Mouse (Mus musculus): ENCODE measurements around the gene Frmd4b.

Frmd4b gene

DNA sequence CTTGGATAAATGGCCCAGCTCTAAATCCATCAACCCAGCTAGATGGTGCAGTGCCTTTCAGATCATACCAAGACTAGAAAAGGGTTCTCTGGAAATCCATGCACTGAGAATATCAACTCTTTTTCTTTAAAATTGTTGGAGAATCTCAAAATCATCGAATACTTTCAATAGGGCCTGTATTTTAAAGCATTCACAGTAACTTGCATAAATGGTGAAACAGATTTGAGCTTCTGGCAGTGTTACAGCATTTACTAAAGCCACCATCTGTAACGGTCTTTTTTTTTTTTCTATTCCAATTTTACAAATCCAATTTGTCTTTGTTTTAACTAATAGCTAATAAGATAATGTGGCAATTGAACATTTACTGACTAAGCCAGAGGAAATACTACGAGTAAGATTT, 27.8 kb downstream of the Frmd4b start:
- no peak for TF ChIP-seq GATA4 (IDR thresholded peaks at IDR 0.05; ENCODE audit: insufficient replicate concordance, low read length)

DNA sequence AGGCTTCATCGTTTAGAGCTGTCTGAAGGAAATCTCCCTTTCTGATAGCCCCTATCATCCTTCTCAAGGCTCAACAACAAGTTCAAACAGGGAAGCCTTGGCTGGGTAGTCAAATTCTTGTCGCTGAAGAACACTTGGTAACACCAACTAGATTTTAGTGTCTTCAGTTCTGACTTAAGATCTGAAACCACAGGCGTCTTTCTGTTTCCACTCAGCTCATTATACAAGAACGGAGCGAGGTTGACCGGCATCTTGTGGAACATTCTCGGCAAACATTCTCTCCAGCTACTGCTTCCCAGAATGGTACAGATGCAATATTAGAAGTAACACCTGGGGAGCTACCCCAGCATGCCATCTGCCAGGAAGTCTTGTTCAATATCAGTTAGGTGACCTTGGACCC, 28.3 kb downstream of the Frmd4b start:
- no peak for TF ChIP-seq GATA4 (IDR thresholded peaks at IDR 0.05; ENCODE audit: insufficient replicate concordance, low read length)

DNA sequence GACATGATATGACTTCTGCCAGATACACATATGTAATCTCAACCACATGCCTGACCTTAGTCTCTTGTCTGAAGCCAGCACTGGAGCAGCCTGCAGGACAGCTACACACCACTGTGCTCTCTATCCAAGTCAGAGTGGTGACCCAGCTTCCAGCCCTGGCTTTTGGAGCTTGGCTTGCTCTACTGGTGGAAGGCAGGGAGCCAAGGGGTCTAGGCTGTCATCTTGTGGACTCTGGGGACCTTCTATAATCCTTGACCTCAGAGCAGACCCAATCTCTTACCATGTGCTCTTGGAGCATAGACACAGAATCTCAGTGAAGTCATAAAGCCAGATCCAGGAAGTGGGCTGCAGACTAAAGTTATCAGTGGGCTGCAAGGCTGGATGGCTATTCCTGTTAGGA, 30.7 kb downstream of the Frmd4b start:
- TF ChIP-seq GATA4 (IDR thresholded peaks at IDR 0.05; ENCODE audit: insufficient replicate concordance, low read length): no peak

GRCm38 (mm10) chr6:97586024-97586423, 31.3 kb downstream of the Frmd4b start:
- peak; percentile 8; the same call in 1 of the 2 replicates for TF ChIP-seq GATA4 (IDR thresholded peaks at IDR 0.05; ENCODE audit: insufficient replicate concordance, low read length)

DNA sequence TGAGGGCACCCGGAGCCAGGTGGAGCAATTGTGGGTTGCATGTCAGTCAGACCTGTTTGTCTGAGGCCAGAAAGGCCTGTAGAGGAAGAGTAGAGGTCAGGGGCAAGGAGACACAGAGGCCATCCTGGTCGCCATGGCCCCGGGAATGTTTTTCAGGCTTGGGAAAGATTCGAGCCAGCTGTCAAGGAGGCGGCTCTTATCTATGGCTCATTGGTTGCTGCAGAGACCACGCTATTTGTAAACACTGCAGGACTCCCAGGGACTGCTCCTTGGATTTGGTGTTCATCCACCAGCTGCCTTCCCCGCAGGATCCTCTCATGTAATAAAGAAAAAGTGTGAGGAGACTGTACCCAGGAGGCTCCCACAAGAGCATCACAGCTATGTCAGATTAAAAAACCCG, 34.6 kb downstream of the Frmd4b start:
- TF ChIP-seq GATA4 (IDR thresholded peaks at IDR 0.05; ENCODE audit: insufficient replicate concordance, low read length): no peak

GRCm38 (mm10) chr6:97581941-97582340, 35.4 kb downstream of the Frmd4b start:
- TF ChIP-seq GATA4 (IDR thresholded peaks at IDR 0.05; ENCODE audit: insufficient replicate concordance, low read length): no peak

DNA sequence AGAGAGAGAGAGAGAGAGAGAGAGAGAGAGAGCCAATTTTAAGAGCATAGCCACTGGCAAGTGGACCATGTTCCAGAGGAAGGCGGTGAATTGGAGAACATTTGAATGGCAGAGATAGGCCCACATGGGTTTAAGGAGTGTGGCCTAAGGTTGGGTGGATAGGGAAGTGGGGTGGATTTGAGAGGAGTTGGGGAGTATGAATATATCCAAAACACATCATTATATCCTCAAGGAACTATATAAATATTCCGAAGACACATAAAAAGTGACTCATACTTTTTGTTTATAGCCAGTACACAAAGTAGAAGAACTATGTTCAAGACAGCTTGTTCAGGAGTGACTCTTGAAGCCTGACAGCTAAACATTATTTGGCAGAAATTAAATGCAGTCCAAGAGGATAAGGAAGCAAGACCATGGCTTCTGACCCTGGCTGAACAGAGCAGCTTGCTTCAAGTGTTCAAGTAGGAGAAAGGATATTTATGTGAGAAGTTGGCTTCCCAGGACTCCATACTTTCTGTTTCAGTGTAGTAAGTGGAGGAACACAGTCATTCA, 36.8 kb downstream of the Frmd4b start:
- no peak for TF ChIP-seq GATA4 (IDR thresholded peaks at IDR 0.05; ENCODE audit: insufficient replicate concordance, low read length)

DNA sequence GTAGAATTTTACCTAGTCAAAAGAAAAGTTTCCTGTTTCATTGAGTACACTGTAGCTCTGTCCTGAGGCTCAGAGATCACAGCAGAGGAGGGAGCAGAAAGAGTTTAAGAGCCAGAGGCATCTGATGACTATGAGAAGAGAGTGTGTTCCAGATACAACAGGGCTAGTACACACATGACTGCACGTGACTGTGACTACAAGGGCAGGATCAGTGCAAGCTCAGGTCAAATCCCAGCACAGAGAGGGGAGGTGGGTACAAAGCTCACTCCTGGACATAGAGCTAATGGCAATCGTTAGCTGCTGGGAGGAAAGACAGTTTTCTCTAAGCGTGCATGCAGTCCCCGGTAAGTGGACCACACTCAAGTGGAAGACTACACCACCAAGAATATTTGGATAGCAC, 37.6 kb downstream of the Frmd4b start:
- no peak for TF ChIP-seq GATA4 (IDR thresholded peaks at IDR 0.05; ENCODE audit: insufficient replicate concordance, low read length)

DNA sequence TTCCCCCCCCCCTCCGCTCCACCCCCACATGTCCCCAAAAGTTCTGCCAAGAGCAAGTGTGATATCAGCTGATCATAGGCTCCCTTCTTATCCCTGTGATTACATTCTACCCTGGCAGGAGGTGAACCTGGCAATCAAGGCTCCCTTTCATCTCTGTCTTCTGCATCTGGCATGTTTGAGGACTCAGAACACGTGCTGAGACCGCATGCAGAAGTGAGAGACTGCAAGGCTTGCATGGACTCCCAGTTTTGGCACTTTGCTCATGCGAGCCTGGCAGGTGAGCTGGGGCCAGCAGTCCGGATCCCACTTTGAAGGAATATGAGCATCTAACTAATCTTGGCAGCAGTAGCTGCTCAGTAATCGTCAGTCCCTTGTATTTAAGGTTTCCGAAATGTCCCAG, 39.1 kb downstream of the Frmd4b start:
- no peak for TF ChIP-seq GATA4 (IDR thresholded peaks at IDR 0.05; ENCODE audit: insufficient replicate concordance, low read length)

DNA sequence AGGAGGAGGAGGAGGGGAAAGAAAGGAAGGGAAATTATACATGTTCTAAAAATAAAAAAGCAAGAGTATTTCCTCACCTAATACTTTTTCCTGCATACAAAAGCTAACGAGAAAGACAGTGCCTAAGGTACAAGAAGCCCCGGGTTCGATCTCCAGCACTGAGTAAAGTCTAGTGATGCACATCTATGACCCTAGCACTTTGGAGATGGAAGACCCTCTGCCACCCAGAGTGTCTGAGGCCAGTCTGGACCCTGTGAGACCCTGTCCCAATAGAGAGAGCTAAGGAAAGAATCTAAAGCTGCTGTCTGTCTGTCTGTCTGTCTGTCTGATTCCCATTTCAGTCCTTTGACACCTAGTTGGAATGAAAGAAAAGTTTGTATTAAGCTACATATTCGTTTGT, 40.0 kb downstream of the Frmd4b start:
- TF ChIP-seq GATA4 (IDR thresholded peaks at IDR 0.05; ENCODE audit: insufficient replicate concordance, low read length): no peak

GRCm38 (mm10) chr6:97576565-97577346, 40.6 kb downstream of the Frmd4b start:
- TF ChIP-seq GATA4 (IDR thresholded peaks at IDR 0.05; ENCODE audit: insufficient replicate concordance, low read length): no peak

GRCm38 (mm10) chr6:97576096-97576495, 41.2 kb downstream of the Frmd4b start:
- TF ChIP-seq GATA4 (IDR thresholded peaks at IDR 0.05; ENCODE audit: insufficient replicate concordance, low read length): no peak

DNA sequence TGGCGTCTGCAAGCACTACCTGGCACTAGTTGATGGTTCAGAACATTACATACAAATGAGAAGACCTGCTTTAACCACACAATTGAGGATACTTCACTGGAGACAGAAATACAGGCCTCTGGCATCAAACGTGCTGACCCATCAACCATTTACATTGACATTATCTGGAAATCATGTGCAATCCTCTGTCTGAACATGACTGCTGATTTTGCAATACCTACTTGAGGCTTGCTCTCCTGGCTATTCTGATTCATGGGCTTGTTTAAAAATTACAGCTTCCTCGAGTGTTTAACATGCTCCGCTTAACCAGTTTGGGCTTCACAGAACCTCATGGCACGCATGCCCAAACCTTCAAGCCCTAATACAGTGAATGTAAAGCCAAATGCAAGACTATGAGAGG, 42.4 kb downstream of the Frmd4b start:
- no peak for TF ChIP-seq GATA4 (IDR thresholded peaks at IDR 0.05; ENCODE audit: insufficient replicate concordance, low read length)

DNA sequence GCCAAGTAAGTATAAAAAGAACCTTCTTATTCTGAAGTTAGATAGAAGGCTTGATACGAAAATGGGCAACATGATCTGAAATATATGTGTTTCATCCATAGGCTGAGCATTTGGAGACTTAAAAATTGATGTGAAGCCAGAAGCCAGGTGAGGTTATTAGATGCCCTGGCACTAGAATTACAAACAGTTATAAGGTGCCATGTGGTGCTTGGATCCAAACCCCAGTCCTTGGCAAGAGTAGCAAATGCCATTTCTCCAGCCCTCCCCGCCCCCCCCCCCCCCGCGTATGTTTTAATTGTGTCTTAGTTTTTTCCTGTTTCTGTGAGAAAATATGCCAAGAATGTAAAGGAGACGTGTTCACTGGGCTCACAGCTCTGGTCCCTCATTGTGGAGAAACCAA, 45.1 kb downstream of the Frmd4b start:
- no peak for TF ChIP-seq GATA4 (IDR thresholded peaks at IDR 0.05; ENCODE audit: insufficient replicate concordance, low read length)

DNA sequence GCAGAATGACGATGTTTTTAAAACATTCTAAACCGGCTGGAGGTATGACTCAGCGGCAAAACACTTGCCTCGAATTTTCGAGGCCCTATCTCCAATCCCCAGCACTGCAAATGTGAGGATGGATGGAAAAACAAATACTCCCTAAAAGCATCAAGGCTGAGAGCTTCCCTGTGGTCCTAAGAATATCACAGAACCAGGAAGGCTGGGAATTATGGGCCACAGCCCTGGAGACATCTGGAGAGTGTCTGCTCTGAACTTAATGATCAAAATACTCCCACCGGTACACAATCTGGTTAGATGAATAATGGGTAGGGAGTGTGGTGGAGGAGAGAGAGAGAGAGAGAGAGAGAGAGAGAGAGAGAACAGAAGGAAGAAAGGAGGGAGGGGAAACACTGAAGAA, 48.8 kb downstream of the Frmd4b start:
- TF ChIP-seq GATA4 (IDR thresholded peaks at IDR 0.05; ENCODE audit: insufficient replicate concordance, low read length): no peak

DNA sequence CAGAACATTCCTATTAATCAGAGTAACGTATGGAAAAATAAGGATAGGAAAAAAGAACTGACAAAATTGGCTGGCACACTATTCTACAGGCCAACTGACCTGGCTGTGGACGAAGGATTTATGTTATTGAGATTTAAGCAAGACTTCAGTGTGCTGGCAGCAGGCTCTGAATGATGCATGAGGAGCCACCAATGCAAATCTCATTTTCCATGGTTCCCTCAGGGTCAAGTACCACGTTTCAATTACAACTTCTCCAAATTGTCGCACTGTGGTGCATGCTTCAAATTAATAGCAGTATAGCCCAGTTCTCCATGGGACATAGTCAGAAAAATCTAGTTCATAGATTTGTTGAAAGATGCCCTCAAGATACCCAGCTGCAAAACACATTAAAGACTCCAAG, 50.6 kb downstream of the Frmd4b start:
- no peak for TF ChIP-seq GATA4 (IDR thresholded peaks at IDR 0.05; ENCODE audit: insufficient replicate concordance, low read length)

GRCm38 (mm10) chr6:97557147-97557546, 60.2 kb downstream of the Frmd4b start:
- no peak for TF ChIP-seq GATA4 (IDR thresholded peaks at IDR 0.05; ENCODE audit: insufficient replicate concordance, low read length)
